Mouse (Mus musculus) liver, embryonic 13.5 days (tissue): ENCODE data around the gene Map7d1. TPM values are rescaled to one million over a fixed set of nuclear protein-coding genes. Genes with fewer than 3 reads are reported as not detected.

Experiments used
- ATAC-seq: fragments of 200-750 bp; cut with Nextera tagmentation; 2 replicates; pipeline ENCODE4 v1.8.0; 2017; ENCODE audit warnings: low read depth, mild to moderate bottlenecking, moderate number of reproducible peaks, moderate library complexity
- DNase-seq: peaks from one replicate; pipeline ENCODE4 v3.0.0; 2022
- H3K27ac ChIP-seq: fragments of 300-500 bp; sonication (generic); 2 replicates; pipeline ENCODE4 v1.5.1; 2015; ENCODE audit warnings: moderate library complexity, mild to moderate bottlenecking, inconsistent platforms
- H3K27me3 ChIP-seq: fragments of 300-500 bp; sonication (generic); 2 replicates; pipeline ENCODE4 v1.6.1; 2015; ENCODE audit warnings: mild to moderate bottlenecking, inconsistent platforms
- H3K36me3 ChIP-seq: fragments of 300-500 bp; sonication (generic); 2 replicates; pipeline ENCODE4 v1.6.1; 2015; ENCODE audit warnings: mild to moderate bottlenecking, inconsistent platforms
- H3K4me1 ChIP-seq: fragments of 300-500 bp; sonication (generic); replicated peaks from 2 replicates; pipeline ENCODE4 v1.6.1; 2015; ENCODE audit warnings: inconsistent platforms
- H3K4me2 ChIP-seq: fragments of 300-500 bp; sonication (generic); 2 replicates; pipeline ENCODE4 v1.6.1; 2015; ENCODE audit warnings: inconsistent platforms, mild to moderate bottlenecking, moderate library complexity
- H3K4me3 ChIP-seq: fragments of 300-500 bp; sonication (generic); replicated peaks from 2 replicates; pipeline ENCODE4 v1.5.1; 2015; ENCODE audit warnings: mild to moderate bottlenecking, inconsistent platforms
- H3K9ac ChIP-seq: fragments of 300-500 bp; sonication (generic); 2 replicates; pipeline ENCODE4 v1.6.1; 2015; ENCODE audit warnings: mild to moderate bottlenecking, inconsistent platforms
- H3K9me3 ChIP-seq: fragments of 300-500 bp; sonication (generic); replicated peaks from 2 replicates; pipeline ENCODE4 v1.6.1; 2016; ENCODE audit warnings: inconsistent platforms
- WGBS: fragments of 180-500 bp; shearing (Covaris S2); methylation state at CpG from one replicate; pipeline ENCODE4 v1.1.7; 2015; ENCODE audit not compliant: insufficient replicate concordance; 5-methylcytosine and 5-hydroxymethylcytosine counted together
- polyA plus RNA-seq: library from polyadenylated mRNA; unstranded; fragments of >200 nt; fragmentation: Nextera tagmentation; extraction: Ambion mirVana; gene quantifications from 2 replicates; pipeline ENCODE4 v1.2.1, GENCODE M21; 2015

The Map7d1 gene
- polyA plus RNA-seq, 1 experiment from 2014 or later, result 6.6 TPM

DNA sequence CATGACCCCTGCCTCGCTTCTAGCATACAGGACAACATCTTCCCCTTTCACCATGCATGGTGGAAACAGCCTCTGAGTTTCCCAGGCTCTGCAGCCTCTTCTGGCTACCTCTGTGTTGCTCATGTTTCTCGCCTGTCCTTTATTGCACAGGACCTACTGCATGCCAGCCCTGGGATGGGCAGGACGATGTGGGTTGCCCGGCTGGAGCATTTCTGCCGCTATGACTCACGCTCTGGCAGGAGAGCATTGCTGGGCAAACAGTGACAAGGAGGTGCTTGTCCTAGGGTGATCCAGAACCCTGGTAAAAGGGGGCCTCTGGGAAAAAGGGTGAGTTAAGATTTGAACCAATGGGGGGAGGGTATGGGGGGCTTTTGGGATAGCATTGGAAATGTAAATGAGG is 38.4 kb downstream of the Map7d1 start:
- Histone ChIP-seq H3K9me3 (no peaks in the 10 kb centered on the region), H3K27ac (no peak overlapping the region), H3K4me2 (no peak overlapping the region), H3K4me1 (0 out of 2 replicates have a peak, but pooled peaks cover 3% of the 10 kb centered on the region), H3K4me3 (no peak overlapping the region), H3K9ac (no peak overlapping the region), H3K27me3 (no peaks in the 10 kb centered on the region), H3K36me3 (no peaks in the 10 kb centered on the region)
- DNase-seq, result no peak
- ATAC-seq, result no peak
- 70% methylated on average over 6 of the region's 6 CpGs for WGBS

DNA sequence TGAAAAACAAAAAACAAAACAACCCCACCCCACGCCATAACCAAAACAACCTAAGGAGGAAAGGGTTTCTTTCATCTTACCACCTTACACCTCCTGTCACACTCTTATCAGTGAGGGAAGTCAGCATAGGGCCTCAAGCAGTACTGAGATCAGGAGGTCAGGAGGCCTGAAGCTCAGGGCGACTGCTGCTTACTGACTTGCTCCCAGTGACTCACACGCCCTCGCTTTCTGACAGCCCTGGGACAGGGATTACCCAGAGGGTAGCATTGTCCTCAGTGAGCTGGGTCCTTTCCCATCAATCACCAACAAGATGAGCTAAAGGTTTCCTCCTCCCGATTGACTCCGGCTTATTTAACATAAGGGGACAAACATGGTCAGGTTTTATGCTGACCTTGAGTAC is 49.1 kb downstream of the Map7d1 start:
- Histone ChIP-seq H3K4me2 (peak overlapping the region; percentile 24; the same call in 1 of the 2 replicates), H3K9ac (peak overlapping the region; percentile 51), H3K4me3 (no peak overlapping the region), H3K27me3 (no peaks in the 10 kb centered on the region), H3K9me3 (no peaks in the 10 kb centered on the region), H3K27ac (peak overlapping the region; percentile 68), H3K36me3 (no peaks in the 10 kb centered on the region), H3K4me1 (peaks cover 47% of the 10 kb centered on the region)
- WGBS, result 43% methylated on average over 6 of the region's 6 CpGs
- DNase-seq (no peak), ATAC-seq (no peak)

DNA sequence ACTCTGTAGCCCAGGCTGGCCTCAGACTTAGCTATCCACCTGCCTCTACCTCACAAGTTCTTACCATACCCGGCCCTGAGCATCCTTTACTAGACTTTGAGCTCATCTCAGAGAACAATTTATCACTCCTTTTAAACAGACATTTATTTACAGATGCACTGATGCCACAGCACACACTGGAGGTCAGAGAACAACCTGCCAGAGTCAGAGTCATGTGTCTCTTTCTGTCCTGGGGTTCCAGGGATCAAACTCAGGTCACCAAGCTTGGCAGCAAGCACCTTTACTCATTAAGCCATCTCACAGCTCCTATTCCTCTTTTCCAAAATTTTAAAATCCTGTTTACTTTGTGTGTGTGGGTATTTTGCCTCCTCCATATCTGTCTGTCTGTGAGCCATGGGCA is 50.8 kb downstream of the Map7d1 start:
- no peak overlapping the region for H3K4me3 ChIP-seq
- H3K27me3 ChIP-seq, result no peaks in the 10 kb centered on the region
- peaks cover 53% of the 10 kb centered on the region for H3K4me1 ChIP-seq
- H3K4me2 ChIP-seq, result no peak overlapping the region
- ATAC-seq (no peak), DNase-seq (no peak)
- peak overlapping the region; percentile 1; the same call in 1 of the 2 replicates for H3K27ac ChIP-seq
- H3K9ac ChIP-seq, result no peak overlapping the region
- no peaks in the 10 kb centered on the region for H3K9me3 ChIP-seq
- H3K36me3 ChIP-seq, result no peaks in the 10 kb centered on the region
- 62% methylated on average over 1 of the region's 1 CpGs for WGBS

DNA sequence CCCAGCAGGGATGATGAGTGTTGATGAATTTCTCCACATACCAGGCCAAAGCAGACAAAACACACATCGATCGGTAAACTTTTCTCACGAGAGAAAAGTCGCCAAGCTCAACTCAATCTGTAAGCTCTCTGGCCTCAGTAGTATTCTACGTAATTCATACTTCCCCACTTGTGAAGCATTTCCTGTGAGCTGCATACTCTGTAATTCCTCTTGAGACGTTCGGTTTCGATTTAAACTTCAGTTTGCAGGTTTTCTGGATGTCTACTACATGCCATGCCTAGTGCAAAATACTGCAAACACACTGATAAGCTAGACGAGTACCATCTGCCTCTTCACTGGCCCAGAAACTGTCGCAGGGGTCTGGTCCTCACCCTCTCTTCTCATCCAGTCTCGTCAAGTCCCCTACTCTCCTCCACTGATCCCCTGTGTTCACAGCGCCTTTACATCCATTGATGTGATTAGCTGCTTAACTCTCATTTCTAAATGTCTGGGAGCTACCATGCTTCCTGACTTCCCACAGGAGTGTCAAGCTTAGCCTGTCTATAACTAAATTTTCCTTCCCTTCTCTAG is 51.4 kb downstream of the Map7d1 start:
- WGBS, result 64% methylated on average over 12 of the region's 12 CpGs
- Histone ChIP-seq H3K27me3 (no peaks in the 10 kb centered on the region), H3K9ac (0 out of 2 replicates have a peak overlapping the region, but pooled peaks have one; percentile 43), H3K9me3 (no peaks in the 10 kb centered on the region), H3K27ac (peak overlapping the region; percentile 38), H3K36me3 (0 out of 2 replicates have a peak, but pooled peaks cover 6% of the 10 kb centered on the region), H3K4me3 (no peak overlapping the region), H3K4me1 (peaks cover 60% of the 10 kb centered on the region), H3K4me2 (no peak overlapping the region)
- DNase-seq, result no peak
- ATAC-seq, result no peak

DNA sequence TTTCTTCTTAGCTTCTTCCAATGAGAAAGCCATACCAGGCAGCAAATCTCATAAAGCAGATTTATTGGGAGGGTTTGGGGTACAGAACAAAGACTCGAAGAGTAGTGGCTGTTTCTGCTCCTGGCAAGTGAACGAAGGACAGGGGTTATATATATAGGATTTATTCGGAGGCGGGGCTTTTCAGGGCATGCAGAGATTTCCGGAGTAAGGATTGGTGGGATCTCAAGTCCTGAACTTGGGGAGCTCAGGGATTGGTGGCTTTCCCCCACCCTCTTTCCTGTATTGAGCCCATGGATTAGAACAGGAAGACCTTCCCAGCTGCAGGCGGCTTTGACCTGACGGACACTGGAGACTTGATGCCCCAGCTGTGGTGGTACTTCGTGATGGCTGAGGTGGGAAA is 52.1 kb downstream of the Map7d1 start:
- ATAC-seq (no peak), DNase-seq (no peak)
- Histone ChIP-seq H3K4me3 (no peak overlapping the region), H3K9me3 (no peaks in the 10 kb centered on the region), H3K4me1 (peaks cover 67% of the 10 kb centered on the region), H3K36me3 (peaks cover 11% of the 10 kb centered on the region; the same call in 1 of the 2 replicates), H3K4me2 (peak overlapping the region; percentile 69), H3K27me3 (no peaks in the 10 kb centered on the region), H3K9ac (0 out of 2 replicates have a peak overlapping the region, but pooled peaks have one; percentile 73), H3K27ac (peak overlapping the region; percentile 92)
- WGBS, result 86% methylated on average over 8 of the region's 8 CpGs

DNA sequence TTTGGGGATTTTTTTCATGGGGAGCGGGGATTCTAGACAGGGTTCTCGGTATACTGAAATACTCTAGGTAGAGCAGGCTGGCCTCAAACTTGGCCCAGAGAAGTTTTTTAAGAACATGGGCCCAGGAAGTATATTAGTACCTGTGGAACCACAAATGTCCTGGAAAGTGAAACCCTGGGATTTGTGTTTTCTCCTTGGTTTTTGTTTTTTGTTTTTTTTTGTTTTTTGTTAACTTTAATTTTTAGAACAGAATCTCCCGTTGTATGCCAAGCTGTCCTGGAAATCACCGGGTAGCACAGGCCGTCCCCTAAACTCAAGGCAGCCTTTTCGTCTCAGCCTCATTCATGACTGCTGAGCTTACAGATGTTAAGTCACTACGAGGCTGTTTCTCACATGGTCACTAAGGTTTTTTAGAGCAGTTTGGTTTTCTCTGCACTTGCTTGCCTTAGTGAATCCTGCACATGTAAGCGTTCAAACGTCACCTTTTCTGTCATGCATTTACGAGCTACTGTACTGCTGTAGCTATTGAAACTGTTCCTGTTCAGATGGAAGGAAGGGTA is 52.7 kb downstream of the Map7d1 start:
- Histone ChIP-seq H3K36me3 (peaks cover 17% of the 10 kb centered on the region), H3K27me3 (no peaks in the 10 kb centered on the region), H3K9ac (peak overlapping the region; percentile 73), H3K27ac (peak overlapping the region; percentile 92), H3K4me1 (peaks cover 73% of the 10 kb centered on the region), H3K4me2 (peak overlapping the region; percentile 69), H3K4me3 (peak overlapping the region; percentile 79), H3K9me3 (no peaks in the 10 kb centered on the region)
- no peak for ATAC-seq
- WGBS, result 66% methylated on average over 10 of the region's 10 CpGs
- no peak for DNase-seq

DNA sequence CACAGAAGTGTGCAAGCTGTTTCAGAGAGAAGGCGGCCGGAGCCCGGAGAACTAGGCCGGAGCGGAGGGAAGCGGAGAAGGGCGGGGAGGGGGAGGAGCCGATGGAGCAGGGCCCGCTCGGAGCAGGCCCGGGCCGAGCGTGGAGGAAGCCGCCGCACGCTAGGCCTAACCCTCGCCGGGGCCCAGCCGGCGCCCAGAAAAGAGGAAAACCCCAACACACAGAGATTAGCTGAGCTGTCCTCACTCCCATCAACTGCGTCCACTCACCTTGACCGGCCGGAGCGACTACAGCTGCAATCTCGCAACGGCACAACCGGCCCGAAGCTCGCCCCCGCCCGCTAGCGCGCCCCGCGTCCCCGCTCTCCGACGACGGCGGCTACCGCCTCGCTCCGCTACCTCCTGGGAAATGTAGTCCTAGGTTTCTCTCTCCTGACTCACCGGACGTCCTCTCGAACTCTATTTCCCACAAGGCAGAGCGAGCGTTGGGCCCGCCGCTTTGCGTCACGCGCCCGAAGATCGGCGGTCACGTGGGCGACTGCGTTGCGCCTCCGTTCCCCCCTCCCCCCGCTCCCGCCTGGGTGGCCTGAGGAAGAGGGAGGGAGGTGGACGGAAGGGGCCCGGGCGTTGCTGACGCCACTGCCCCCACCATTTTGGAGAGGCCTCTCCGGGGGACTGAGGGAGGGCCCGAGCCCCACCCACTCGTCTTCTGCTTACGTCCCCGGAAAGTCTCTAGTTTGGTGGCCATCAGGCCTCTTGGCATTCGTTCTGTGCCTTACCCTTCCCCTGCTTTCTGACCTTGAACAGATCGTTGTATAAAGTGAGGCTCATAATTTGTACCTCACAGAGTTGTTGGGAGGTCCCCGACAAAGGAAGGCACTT is 53.6 kb downstream of the Map7d1 start, which contains the start of gene Thrap3:
Thrap3 (minus strand) TSS at position 458 of the 879 bp plus-strand sequence.
- WGBS, result under 1% methylated on average over 74 of the region's 75 CpGs
- Histone ChIP-seq H3K9me3 (no peaks in the 10 kb centered on the region), H3K9ac (peak within 1 kb of the TSS; percentile 88), H3K4me3 (peak within 1 kb of the TSS; percentile 79), H3K27me3 (no peaks in the 10 kb centered on the region), H3K36me3 (peaks cover 24% of the 10 kb centered on the region), H3K4me1 (peaks cover 80% of the 10 kb centered on the region), H3K27ac (peak within 1 kb of the TSS; percentile 94), H3K4me2 (peak within 1 kb of the TSS; percentile 83)
- DNase-seq (peak; percentile 97), ATAC-seq (peak; percentile 96)

DNA sequence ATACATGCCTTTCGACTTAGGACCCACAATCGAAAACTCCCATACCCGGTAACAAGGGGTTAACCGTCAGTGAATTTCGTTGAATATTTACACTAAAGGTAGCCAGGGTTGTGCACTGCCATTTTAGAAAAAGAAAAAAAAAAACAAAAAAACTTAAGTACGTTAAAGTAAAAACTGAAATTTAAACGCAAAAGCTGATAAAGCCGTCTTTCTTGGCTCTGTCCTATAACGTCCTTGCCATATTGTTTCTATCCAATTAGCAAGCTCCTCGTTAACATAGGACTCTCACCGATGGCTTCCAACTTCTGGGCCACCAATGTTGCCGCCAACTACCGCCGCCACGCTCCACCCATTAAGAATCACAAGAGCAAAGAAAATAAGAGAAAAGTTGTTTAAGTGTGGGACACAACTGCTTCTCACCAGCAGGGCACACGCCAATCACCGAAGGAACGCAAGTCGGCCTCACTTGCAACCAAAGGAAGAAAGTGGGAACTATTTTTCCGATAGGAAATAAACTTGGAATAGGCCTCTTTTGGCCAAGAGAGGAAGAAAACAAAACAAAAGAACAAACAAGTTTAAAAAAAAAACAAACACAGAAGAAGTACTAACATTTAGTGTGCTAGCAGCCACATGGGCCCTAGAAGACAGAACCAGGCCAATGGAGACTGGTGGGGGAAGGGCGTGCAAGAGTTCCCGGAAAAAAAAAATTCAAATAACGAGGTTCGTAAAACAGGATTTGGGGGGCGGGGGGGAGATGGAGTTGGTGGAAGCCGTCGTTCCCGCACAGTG is 54.4 kb downstream of the Map7d1 start:
- under 1% methylated on average over 28 of the region's 28 CpGs for WGBS
- H3K4me1 ChIP-seq, result peaks cover 79% of the 10 kb centered on the region
- DNase-seq, result peak; percentile 48
- H3K9ac ChIP-seq, result peak overlapping the region; percentile 88
- H3K36me3 ChIP-seq, result peaks cover 28% of the 10 kb centered on the region
- H3K4me3 ChIP-seq, result peak overlapping the region; percentile 79
- H3K9me3 ChIP-seq, result no peaks in the 10 kb centered on the region
- H3K4me2 ChIP-seq, result peak overlapping the region; percentile 83
- no peaks in the 10 kb centered on the region for H3K27me3 ChIP-seq
- peak overlapping the region; percentile 94 for H3K27ac ChIP-seq
- ATAC-seq, result no peak

DNA sequence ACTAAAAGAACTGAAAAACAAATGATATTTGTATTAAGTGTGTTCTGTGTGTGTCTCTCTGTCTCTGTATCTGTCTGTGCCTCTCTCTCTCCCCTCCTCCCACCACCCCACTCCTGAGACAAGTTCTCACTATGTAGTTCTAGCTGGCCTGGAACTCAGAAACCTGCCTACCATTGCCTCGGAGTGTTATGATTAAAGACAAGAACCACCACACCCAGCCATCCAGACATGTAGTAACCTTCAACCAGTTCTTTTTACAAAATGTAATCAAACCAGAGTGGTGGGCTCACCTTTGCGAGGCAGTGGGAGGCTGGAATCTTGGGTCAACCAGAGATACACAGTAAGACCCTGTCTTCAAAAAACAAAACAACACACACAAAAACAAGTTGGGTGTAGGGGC is 55.5 kb downstream of the Map7d1 start:
- Histone ChIP-seq H3K4me1 (peaks cover 72% of the 10 kb centered on the region), H3K4me2 (peak overlapping the region; percentile 83), H3K27me3 (no peaks in the 10 kb centered on the region), H3K9me3 (no peaks in the 10 kb centered on the region), H3K9ac (peak overlapping the region; percentile 88), H3K36me3 (peaks cover 33% of the 10 kb centered on the region), H3K27ac (peak overlapping the region; percentile 94), H3K4me3 (peak overlapping the region; percentile 79)
- DNase-seq (no peak), ATAC-seq (no peak)
- WGBS, result 22% methylated on average over 2 of the region's 2 CpGs

DNA sequence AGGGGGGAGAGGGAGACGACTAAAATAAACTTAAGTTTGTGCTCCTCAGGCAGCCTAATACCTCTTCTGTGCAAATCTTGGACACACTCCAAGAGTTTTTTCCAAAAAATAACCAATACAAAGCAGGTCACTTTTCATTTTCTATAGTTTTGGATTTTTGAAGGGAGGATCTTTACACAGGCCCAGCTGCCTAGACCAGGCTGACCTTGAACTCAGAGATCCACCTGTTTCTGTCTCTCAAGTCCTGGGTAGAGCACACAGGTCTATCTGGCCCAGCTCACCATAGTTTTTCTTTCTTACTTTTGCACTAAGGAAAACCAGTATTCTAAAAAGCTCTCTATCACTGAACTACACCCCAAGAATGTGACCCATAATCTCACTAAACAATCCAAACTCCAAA is 56.1 kb downstream of the Map7d1 start:
- Histone ChIP-seq H3K4me3 (peak overlapping the region; percentile 79), H3K27ac (peak overlapping the region; percentile 94), H3K4me1 (peaks cover 66% of the 10 kb centered on the region), H3K27me3 (no peaks in the 10 kb centered on the region), H3K9me3 (no peaks in the 10 kb centered on the region), H3K4me2 (peak overlapping the region; percentile 83), H3K36me3 (peaks cover 39% of the 10 kb centered on the region), H3K9ac (peak overlapping the region; percentile 88)
- WGBS, result 44% methylated on average over 1 of the region's 1 CpGs
- DNase-seq (no peak), ATAC-seq (no peak)
